Mouse (Mus musculus) adrenal gland, postnatal 36 days (tissue): ENCODE results near the gene Asb5. TPM values are rescaled to one million over a fixed set of nuclear protein-coding genes. Genes with fewer than 3 reads are reported as not detected.
A peak's percentile ranks its signal among the peaks of the same experiment; 100 is the strongest.
"Not testable (repeated sequence)": the region's sequence is repeated elsewhere in the genome, so short reads cannot be mapped to it uniquely, and the experiment has no call there.

Experiments
- DNase-seq, 2 experiments: peaks; one replicate each; pipeline ENCODE4 v3.0.0; 2021; ENCODE audit warnings: mixed read lengths in 1 of 2
- long read RNA-seq, 2 experiments: library from polyadenylated mRNA; stranded (forward); transcript quantifications; one replicate each; pipeline ENCODE4 v2.0.0; 2021; ENCODE audit warnings: borderline sequencing depth in 2 of 2
- total RNA-seq, 2 experiments: library from RNA; stranded (reverse); gene quantifications; 2 replicates each; pipeline ENCODE4 v1.2.3; 2021

Asb5 gene
- under 1 TPM in 1 of 2 experiments, not detected in 1; 0.69 TPM for total RNA-seq
- long read RNA-seq, experiment 1, partial matches to known transcripts, result 0 of 1 reads
- long read RNA-seq, experiment 1, other reads (novel, unspliced or antisense), result 1 of 1 reads
- long read RNA-seq, experiment 2, result 0 reads

- peak; percentile 96 to 98 for DNase-seq
Measured at GRCm38 (mm10) chr8:54529382-54530296, at the start of gene Asb5, which contains the start of gene Spcs3. Asb5 (plus strand) TSS chr8:54529580. Spcs3 (minus strand) TSS chr8:54529998.

DNA sequence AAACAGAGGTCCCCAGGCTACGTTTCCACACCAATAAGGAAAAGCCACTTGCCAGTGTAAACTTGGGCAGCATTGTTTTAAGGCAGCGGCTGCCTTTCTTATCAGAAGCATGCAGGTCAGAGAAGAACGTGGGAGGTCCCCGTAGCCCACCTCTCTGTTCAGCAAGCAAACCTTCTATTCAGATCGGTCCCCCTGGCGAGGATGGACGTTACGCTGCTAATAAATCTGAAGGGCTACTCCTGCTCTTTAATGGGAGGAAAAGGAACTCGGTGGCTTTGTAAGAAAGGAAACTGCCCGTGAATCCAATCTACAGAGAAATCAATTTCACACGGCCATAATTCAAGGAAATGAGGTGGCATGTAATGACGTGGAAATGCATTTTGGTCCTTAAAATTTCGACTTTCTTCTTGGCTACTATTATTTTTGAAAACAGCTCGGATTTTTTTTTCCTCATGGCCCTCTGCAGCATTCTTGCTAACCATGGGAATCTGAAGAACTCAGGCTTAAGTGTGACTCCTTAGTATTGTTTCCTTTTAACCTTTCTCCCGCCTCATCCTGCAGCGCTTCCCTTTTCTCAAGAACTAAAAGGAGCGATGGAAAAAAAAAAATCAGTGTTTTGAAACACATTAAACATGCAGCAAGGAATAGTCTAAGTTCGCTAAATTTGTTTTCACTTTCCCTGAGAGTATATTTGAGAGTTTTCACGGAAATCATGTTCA is 42.7 kb upstream of the Asb5 start:
- DNase-seq, result no peak

GRCm38 (mm10) chr8:54488437-54488836 is 40.9 kb upstream of the Asb5 start:
- no peak for DNase-seq

DNA sequence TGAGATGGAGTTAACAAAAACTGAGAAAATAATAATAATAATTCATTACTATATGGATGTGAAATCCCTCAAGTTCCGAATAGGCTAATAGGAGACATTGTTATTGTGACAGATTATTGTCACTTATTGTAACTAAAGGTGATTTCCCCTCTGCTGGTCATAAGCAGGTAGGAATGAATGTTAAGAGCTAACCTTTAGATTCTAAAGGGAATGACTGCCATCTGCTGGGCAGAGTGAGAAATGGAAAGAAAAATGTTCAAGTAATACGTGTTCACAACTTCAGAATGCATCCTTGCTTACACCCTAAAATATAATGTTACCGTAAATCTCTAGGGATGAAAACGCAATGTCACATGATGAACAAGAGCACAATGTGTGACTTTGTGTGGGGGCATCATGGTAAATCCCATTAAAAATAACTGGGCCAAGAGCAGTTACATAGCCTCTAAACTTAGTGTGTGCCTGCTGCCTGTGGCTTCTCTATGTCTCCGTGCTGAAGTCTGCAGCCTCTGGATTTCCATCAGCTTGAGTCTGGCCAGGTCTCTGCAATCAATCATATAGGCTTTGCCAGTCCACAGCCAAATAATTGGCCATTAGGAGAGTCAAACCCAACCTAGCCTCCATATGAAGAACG is 38.2 kb upstream of the Asb5 start:
- peak; percentile 11 to 30 for DNase-seq

DNA sequence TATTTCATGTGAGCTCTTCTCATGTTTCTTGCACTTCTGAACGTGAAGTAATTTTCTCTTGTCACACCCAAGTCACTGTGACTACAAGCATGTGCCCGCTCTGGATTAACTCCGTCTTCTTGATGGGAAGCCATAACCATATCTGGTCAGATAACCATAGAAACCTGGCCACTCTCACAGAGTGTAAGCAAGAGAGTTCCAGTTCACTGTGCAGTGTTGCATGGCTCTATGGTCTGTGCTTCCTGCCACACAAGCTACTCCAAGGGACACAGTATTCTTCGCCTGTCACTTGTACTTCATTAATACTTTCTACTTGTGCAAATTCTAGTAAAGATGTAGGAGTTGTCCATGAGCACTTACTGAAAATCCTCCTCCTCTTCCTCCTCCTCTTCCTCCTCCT is 37.4 kb upstream of the Asb5 start:
- no peak for DNase-seq

- DNase-seq, result peak; percentile 41 to 74
Measured at GRCm38 (mm10) chr8:54493110-54493509, 36.3 kb upstream of the Asb5 start.

DNA sequence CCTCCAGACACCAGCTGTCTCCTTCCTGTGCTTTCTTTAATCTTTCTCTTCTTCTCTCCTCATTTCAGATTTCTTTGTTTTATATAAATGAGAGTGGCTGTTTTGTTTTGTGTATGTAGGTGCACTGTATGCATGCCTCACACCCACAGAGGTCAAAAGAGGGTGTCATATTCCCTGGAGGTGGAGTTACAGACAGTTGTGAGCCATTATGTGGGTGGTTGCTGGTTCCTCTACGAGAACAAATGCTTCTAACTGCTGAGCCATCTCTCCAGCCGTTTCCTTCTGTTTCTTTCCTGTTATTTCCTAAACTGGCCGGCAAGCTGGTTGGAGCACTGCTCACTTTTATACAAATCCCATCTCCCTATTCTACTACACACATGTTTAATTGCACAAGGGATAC is 35.5 kb upstream of the Asb5 start:
- no peak for DNase-seq

- DNase-seq, result no peak
Measured at GRCm38 (mm10) chr8:54503104-54503503, 26.3 kb upstream of the Asb5 start.

GRCm38 (mm10) chr8:54505060-54505459 is 24.3 kb upstream of the Asb5 start:
- no peak for DNase-seq

DNA sequence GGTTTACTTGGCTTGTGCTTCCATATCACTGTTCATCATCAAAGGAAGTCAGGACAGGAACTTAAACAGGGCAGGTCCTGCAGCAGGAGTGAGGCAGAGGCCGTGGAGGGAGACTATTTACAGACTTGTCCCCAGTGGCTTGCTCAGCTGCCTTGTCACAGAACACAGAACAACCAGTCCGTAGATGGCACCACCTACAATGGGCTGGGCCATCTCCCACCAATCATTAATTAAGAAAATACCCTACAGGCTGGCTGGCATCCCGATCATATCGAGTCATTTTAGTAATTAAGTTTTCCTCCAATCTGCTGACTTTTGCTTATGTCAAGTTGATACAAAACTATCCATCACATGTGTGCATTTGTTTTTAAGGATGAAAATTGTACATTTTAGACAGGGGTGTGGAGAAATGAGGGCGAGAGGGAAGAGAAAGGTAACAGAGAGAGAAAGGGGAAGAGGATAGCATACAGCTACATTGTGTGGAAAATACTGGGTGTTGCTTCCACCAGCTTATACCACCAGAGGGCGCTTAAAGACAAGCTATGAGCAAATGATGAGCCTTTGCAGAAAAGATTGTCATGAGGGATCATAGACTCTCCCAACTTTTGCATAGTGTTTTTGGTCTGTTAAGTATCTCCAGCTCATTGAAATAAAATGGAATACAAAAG is 21.8 kb upstream of the Asb5 start:
- peak; percentile 67 to 79 for DNase-seq

DNA sequence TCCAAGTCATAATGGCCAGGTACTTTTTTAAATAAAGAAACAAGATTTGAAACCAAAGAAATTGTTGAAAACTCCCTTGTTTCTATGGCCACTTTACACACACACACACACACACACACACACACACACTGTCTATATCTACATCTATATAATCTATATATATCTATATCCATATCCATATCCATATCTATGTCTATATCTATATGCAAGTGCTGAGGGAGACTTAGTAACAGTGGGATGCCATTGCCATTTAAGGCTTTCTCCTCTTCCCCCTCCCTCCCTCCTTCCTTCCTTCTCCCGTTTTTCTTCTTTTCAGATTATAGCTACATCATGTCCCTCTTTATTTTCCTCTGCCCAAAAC is 21.3 kb upstream of the Asb5 start:
- no peak for DNase-seq

GRCm38 (mm10) chr8:54508814-54509213 is 20.6 kb upstream of the Asb5 start:
- no peak for DNase-seq

- DNase-seq, result peak in 1 of 2 experiments; percentile 17
Measured at GRCm38 (mm10) chr8:54509221-54509721, 20.1 kb upstream of the Asb5 start.

DNA sequence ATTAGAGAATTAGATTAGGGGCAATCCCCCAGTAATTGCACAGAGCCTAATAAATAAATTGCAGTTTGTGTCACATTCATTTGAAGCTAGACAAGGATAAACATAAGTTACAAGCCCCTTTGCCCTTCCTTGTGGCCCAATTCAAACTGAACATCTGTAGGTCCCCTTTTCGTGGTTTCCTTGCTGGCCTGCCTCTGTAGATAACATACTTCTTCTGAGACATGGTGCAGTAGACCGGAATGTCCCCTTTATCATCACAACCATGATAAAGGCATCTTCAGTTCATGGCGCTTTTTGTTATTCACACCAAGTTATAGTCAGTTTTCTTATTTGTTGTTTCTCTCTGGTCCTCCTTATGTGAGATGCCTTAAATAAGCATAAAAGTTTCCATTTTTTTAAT is 17.6 kb upstream of the Asb5 start:
- no peak for DNase-seq

DNA sequence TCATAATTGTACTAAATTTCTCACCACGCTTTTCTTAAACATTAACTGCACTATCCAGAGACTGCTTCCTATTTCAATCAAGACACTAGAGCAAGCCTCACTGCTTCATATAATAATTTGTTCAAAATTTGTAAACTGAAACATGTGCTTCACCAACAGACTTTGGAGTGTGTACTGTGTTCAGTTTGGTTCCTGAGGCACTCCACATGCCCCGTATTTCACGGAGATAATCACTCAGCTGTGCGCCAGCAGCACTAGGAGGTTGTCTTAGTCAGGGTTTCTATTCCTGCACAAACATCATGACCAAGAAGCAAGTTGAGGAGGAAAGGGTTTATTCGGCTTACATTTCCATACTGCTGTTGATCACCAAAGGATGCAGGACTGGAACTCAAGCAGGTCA is 17.2 kb upstream of the Asb5 start:
- not testable (repeated sequence) for DNase-seq

DNA sequence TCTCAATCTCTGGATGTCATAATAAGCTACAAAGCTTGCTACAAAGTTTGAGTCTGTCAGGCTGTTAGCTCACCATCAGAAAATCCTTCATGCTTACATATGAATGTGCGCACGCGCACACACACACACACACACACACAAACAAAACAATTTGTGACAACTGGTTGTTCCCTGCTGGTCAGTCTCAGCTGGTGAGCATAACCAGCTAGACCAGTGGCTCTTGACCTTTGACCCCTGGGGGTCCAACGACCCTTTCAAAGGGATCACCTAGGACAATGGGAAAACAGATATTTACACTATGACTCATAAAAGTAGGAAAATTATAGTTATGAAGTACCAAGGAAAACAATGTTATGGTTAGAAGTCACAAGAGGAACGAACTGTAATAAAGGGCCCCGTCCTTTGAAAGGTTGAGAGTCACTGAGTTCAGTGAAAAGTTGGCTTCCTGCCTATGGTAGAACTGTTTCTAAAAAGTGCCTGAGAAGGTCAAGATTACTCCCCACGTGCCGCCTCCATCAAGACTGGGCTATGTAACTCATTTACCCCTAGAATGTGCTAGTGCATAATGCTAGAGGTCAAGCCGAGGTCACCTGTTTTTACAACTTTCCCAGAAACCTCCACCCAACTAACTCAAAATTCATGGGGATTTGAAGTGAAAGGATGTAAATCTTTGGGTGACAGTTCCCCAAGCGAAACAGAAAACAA is 10.5 kb upstream of the Asb5 start:
- no peak for DNase-seq

GRCm38 (mm10) chr8:54520516-54520915 is 8.9 kb upstream of the Asb5 start:
- no peak for DNase-seq

DNA sequence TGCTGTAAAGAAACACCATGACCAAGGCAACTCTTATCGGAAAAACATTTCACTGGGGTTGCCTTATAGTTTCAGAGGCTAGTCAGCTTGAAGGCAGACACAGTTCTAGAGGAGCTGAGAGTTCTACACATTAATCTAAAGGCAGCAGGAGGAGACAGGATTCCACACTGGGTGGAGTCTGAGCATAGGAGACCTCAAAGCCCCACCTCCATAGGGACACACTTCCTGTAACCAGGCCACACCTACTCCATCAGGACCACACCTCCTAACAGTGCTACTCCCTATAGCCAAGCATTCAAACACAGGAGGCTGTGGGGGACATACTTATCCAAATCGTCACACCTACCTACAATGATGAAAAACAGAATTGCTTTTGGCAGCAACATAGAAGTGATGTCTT is 3.8 kb upstream of the Asb5 start:
- no peak for DNase-seq

- no peak for DNase-seq
Measured at GRCm38 (mm10) chr8:54526700-54527099, 2.7 kb upstream of the Asb5 start.

DNA sequence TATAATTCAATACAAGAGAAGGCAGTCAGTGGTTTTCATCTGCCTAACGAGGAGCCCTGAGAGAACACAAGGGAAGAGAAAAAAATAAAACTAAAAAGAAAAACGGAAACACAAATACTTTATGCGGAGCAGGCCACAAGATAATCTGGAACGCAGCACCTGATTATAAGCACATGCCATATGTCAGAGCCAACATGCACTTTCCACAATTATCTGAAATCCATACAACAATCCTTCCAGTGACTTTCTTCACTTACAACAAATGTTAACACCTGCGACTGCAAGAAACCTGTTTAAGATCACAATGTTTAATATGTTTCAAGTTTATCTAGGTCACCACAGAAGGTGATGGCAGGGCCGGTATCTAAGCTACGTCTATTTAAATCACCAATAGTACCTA is 809 bp upstream of the Asb5 start:
- no peak for DNase-seq

DNA sequence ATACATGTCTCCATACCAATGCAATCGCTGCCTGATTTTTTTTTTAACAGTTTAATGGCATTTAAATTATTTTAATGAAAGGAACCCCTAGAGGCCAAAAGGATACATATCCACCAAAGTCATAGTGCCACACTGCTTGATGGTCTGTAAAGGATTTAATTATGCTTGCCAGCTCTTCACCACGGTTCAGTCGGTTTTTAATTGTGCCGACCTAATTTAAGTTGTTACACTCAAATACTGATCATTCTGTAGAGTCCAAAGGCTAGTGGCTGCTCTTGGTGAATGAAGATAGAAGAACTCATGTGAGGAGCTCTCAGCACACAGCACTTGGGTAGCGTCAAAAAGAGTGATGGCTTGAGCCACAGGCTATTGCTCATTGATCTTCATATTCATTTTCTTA is 5.8 kb downstream of the Asb5 start:
- no peak for DNase-seq
